Mouse (Mus musculus) kidney, postnatal 0 days (tissue): ENCODE data around the gene Itga1. TPM values are rescaled to one million over a fixed set of nuclear protein-coding genes. Genes with fewer than 3 reads are reported as not detected.

ENCODE experiments used
- ATAC-seq: fragments of 200-750 bp; cut with Nextera tagmentation; replicated peaks from 2 replicates; pipeline ENCODE4 v1.8.0; 2017; ENCODE audit warnings: low read depth, moderate number of reproducible peaks, moderate TSS enrichment, moderate library complexity; ENCODE audit not compliant: low FRiP score
- DNase-seq: peaks from one replicate; pipeline ENCODE4 v3.0.0-alpha.2; 2016; ENCODE audit warnings: low spot score
- H3K27ac ChIP-seq: fragments of 300-500 bp; sonication (generic); 2 replicates; pipeline ENCODE4 v1.5.1; 2014; ENCODE audit warnings: mild to moderate bottlenecking
- H3K27me3 ChIP-seq: fragments of 300-500 bp; sonication (generic); 2 replicates; pipeline ENCODE4 v1.6.1; 2014; ENCODE audit warnings: low read length, mixed read lengths; ENCODE audit not compliant: insufficient read depth
- H3K36me3 ChIP-seq: fragments of 300-500 bp; sonication (generic); 2 replicates; pipeline ENCODE4 v1.6.1; 2014; ENCODE audit warnings: low read length, mixed read lengths; ENCODE audit not compliant: insufficient read depth
- H3K4me1 ChIP-seq: fragments of 300-500 bp; sonication (generic); replicated peaks from 2 replicates; pipeline ENCODE4 v1.6.1; 2014; ENCODE audit warnings: antibody characterized with exemption, low read length, mixed read lengths; ENCODE audit not compliant: insufficient read depth
- H3K4me2 ChIP-seq: fragments of 300-500 bp; sonication (generic); 2 replicates; pipeline ENCODE4 v1.6.1; 2014; ENCODE audit warnings: mild to moderate bottlenecking, low read length, moderate library complexity, mixed read lengths
- H3K4me3 ChIP-seq: fragments of 300-500 bp; sonication (generic); replicated peaks from 2 replicates; pipeline ENCODE4 v1.5.1; 2014; ENCODE audit warnings: low read depth, low read length
- H3K9ac ChIP-seq: fragments of 300-500 bp; sonication (generic); 2 replicates; pipeline ENCODE4 v1.6.1; 2014; ENCODE audit warnings: low read depth, low read length
- H3K9me3 ChIP-seq: fragments of 300-500 bp; sonication (generic); replicated peaks from 2 replicates; pipeline ENCODE4 v1.6.1; 2016; ENCODE audit warnings: low read length, inconsistent platforms, mixed read lengths
- CTCF ChIP-seq: IDR thresholded peaks from 2 replicates; pipeline ENCODE4 v1.5.1; 2016; ENCODE audit warnings: antibody characterized with exemption, low read depth, mild to moderate bottlenecking, moderate library complexity
- WGBS: fragments of 180-500 bp; shearing (Covaris S2); extraction: QIAGEN DNeasy Blood & Tissue Kit; methylation state at CpG from one replicate; pipeline ENCODE4 v1.1.7; 2014; 5-methylcytosine and 5-hydroxymethylcytosine counted together
- polyA plus RNA-seq: library from polyadenylated mRNA; unstranded; fragments of >200 nt; fragmentation: Nextera tagmentation; extraction: Ambion mirVana; gene quantifications from 2 replicates; pipeline ENCODE4 v1.2.1, GENCODE M21; 2015

Itga1 gene
- polyA plus RNA-seq, 1 experiment from 2014 or later = 27.1 TPM

- Histone ChIP-seq H3K4me1 (no peaks in the 10 kb centered on the region), H3K36me3 (no peaks in the 10 kb centered on the region), H3K9ac (no peak overlapping the region), H3K4me3 (no peak overlapping the region), H3K4me2 (no peak overlapping the region), H3K27me3 (no peaks in the 10 kb centered on the region), H3K27ac (peak overlapping the region; percentile 64; the same call in 1 of the 2 replicates), H3K9me3 (no peaks in the 10 kb centered on the region)
- DNase-seq = peak; percentile 80
- peak; percentile 75; the same call in 1 of the 2 replicates for ATAC-seq
- WGBS = 3% methylated on average over 5 of the region's 5 CpGs
- no peak for TF ChIP-seq CTCF
Observed at GRCm38 (mm10) chr13:115132435-115132834, 30.7 kb upstream of the Itga1 start.

DNA sequence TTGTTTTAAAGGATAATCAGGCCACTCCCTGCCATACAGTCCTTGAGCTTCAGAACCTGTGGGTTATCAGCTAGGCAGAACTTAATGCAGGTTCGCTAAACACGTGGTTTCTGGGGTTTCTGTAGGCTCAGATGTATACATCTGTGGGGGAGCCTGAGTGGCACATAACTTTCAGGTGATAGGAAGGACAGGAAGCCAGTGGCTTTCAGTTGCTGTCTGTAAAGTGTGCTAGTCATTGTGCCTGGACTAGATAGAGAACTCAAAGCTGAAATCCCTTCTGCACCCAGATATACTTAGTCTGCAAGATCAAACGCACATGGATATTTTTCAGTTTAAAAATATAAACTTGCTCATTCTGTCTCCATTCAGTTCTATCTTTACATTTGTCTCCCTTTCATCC, 29.6 kb upstream of the Itga1 start:
- H3K9ac ChIP-seq = no peak overlapping the region
- no peaks in the 10 kb centered on the region for H3K4me1 ChIP-seq
- TF ChIP-seq CTCF = no peak
- no peaks in the 10 kb centered on the region for H3K27me3 ChIP-seq
- no peak for ATAC-seq
- no peaks in the 10 kb centered on the region for H3K9me3 ChIP-seq
- no peak for DNase-seq
- H3K4me2 ChIP-seq = no peak overlapping the region
- H3K36me3 ChIP-seq = no peaks in the 10 kb centered on the region
- H3K27ac ChIP-seq = no peak overlapping the region
- H3K4me3 ChIP-seq = no peak overlapping the region
- 64% methylated on average over 3 of the region's 3 CpGs for WGBS

- Histone ChIP-seq H3K27me3 (no peaks in the 10 kb centered on the region), H3K36me3 (no peaks in the 10 kb centered on the region), H3K9ac (no peak overlapping the region), H3K27ac (no peak overlapping the region), H3K4me1 (no peaks in the 10 kb centered on the region), H3K4me2 (no peak overlapping the region), H3K9me3 (no peaks in the 10 kb centered on the region), H3K4me3 (no peak overlapping the region)
- ATAC-seq (no peak), DNase-seq (no peak)
- WGBS = 66% methylated on average over 2 of the region's 2 CpGs
- no peak for TF ChIP-seq CTCF
Observed at GRCm38 (mm10) chr13:115130035-115130434, 28.3 kb upstream of the Itga1 start.

DNA sequence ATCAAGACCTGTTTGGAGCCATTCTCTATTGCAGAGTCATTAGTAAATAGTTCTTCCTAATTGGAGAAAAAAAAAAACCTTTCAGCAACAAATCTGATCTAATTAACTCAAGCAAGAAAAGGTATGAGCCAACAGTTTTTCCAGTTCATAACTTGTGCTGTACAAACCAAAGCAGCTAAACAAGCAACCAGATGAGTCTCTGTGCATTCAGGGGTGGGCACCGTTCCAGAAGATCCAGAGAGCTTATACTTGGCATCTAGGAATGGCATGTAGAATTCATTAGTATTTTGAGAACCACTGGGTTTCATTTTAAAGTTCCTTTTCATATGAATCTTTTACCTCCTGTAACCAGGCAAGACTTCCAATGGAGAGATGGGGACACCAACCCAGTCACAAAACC, 26.1 kb upstream of the Itga1 start:
- TF ChIP-seq CTCF = no peak
- Histone ChIP-seq H3K9me3 (no peaks in the 10 kb centered on the region), H3K36me3 (no peaks in the 10 kb centered on the region), H3K27ac (no peak overlapping the region), H3K27me3 (no peaks in the 10 kb centered on the region), H3K4me3 (no peak overlapping the region), H3K9ac (no peak overlapping the region), H3K4me1 (no peaks in the 10 kb centered on the region), H3K4me2 (no peak overlapping the region)
- no peak for DNase-seq
- no peak for ATAC-seq
- WGBS = 62% methylated on average over 1 of the region's 1 CpGs

- no peak overlapping the region for H3K9ac ChIP-seq
- no peaks in the 10 kb centered on the region for H3K4me1 ChIP-seq
- no peak overlapping the region for H3K27ac ChIP-seq
- no peaks in the 10 kb centered on the region for H3K36me3 ChIP-seq
- H3K4me3 ChIP-seq = no peak overlapping the region
- DNase-seq = no peak
- ATAC-seq = no peak
- 93% methylated on average over 2 of the region's 2 CpGs for WGBS
- no peak for TF ChIP-seq CTCF
- H3K4me2 ChIP-seq = no peak overlapping the region
- no peaks in the 10 kb centered on the region for H3K9me3 ChIP-seq
- no peaks in the 10 kb centered on the region for H3K27me3 ChIP-seq
Observed at GRCm38 (mm10) chr13:115126534-115126933, 24.8 kb upstream of the Itga1 start.

DNA sequence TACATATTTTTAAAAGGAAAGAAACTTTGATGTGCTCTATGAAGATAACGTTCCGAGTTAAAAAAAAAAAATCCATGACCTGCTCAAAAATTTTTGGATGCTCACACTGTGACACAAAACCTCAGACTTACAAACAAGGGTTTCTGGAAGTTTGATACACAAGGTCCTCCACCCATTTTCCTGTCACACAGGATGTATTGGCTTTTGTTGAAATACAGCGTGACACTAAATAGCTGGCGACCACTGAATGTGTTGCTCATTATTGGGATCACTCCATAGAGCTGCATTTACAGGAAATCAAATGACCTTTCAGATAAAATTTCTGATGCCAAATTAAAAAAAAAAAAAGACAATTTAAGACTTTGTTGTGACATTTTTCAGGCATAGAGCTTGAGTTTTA, 23.4 kb upstream of the Itga1 start:
- Histone ChIP-seq H3K9me3 (no peaks in the 10 kb centered on the region), H3K9ac (no peak overlapping the region), H3K27me3 (no peaks in the 10 kb centered on the region), H3K27ac (no peak overlapping the region), H3K4me2 (no peak overlapping the region), H3K4me1 (no peaks in the 10 kb centered on the region), H3K4me3 (no peak overlapping the region), H3K36me3 (no peaks in the 10 kb centered on the region)
- DNase-seq = no peak
- 78% methylated on average over 4 of the region's 4 CpGs for WGBS
- no peak for TF ChIP-seq CTCF
- no peak for ATAC-seq

DNA sequence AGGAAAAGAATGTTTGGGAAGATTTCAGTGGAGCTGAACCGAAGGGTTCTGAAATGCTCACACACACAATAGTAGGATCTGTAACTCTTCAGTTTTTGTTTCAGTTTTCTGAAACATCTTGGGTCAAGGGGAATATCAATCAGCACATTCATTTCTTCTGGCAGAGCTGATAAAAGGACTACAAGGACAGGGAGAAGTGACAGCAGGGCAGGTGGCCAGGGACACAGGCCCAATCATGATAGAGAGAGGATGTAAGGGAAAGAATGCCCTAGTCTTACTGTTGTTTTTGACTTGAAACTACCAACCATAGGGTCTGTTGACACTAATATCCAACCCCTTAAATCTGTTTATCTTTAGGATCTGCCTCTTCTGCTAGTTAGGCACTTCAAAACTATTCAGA, 22.8 kb upstream of the Itga1 start:
- no peaks in the 10 kb centered on the region for H3K27me3 ChIP-seq
- ATAC-seq (no peak), DNase-seq (no peak)
- no peak for TF ChIP-seq CTCF
- H3K4me3 ChIP-seq = no peak overlapping the region
- H3K9me3 ChIP-seq = no peaks in the 10 kb centered on the region
- H3K9ac ChIP-seq = no peak overlapping the region
- H3K27ac ChIP-seq = no peak overlapping the region
- H3K36me3 ChIP-seq = no peaks in the 10 kb centered on the region
- 77% methylated on average over 1 of the region's 1 CpGs for WGBS
- no peaks in the 10 kb centered on the region for H3K4me1 ChIP-seq
- H3K4me2 ChIP-seq = no peak overlapping the region
